Mouse (Mus musculus): ENCODE measurements around the gene 4930402H24Rik.

- TF ChIP-seq CTCF (IDR thresholded peaks at IDR 0.05; ENCODE audit: low read depth), result no peak
- no peak for TF ChIP-seq EP300 (optimal IDR thresholded peaks at IDR 0.05)
These were observed 43.6 kb upstream of the 4930402H24Rik start for GRCm38 (mm10) chr2:130949781-130950180.

Measured in stomach, postnatal 0 days (tissue).